Mouse (Mus musculus) limb, embryonic 13.5 days (tissue): Measurements from ENCODE around the gene Lyrm7. TPM values are rescaled to one million over a fixed set of nuclear protein-coding genes. Genes with fewer than 3 reads are reported as not detected.

Experiments used
- ATAC-seq: fragments of 200-750 bp; cut with Nextera tagmentation; 2 replicates; pipeline ENCODE4 v1.8.0; 2017; ENCODE audit warnings: low read depth, moderate number of reproducible peaks, moderate TSS enrichment; ENCODE audit not compliant: low FRiP score
- H3K27ac ChIP-seq: fragments of 300-500 bp; sonication (generic); 2 replicates; pipeline ENCODE4 v1.5.1; 2015; ENCODE audit warnings: inconsistent platforms, mild to moderate bottlenecking, moderate library complexity
- H3K27me3 ChIP-seq: fragments of 300-500 bp; sonication (generic); 2 replicates; pipeline ENCODE4 v1.6.1; 2015; ENCODE audit warnings: mild to moderate bottlenecking, inconsistent platforms
- H3K36me3 ChIP-seq: fragments of 300-500 bp; sonication (generic); 2 replicates; pipeline ENCODE4 v1.6.1; 2015; ENCODE audit warnings: inconsistent platforms, mild to moderate bottlenecking, moderate library complexity
- H3K4me1 ChIP-seq: fragments of 300-500 bp; sonication (generic); 2 replicates; pipeline ENCODE4 v1.6.1; 2015; ENCODE audit warnings: inconsistent platforms
- H3K4me2 ChIP-seq: fragments of 300-500 bp; sonication (generic); replicated peaks from 2 replicates; pipeline ENCODE4 v1.6.1; 2015; ENCODE audit warnings: inconsistent platforms, mild to moderate bottlenecking, moderate library complexity
- H3K4me3 ChIP-seq: fragments of 300-500 bp; sonication (generic); 2 replicates; pipeline ENCODE4 v1.5.1; 2015; ENCODE audit warnings: moderate library complexity, mild to moderate bottlenecking, inconsistent platforms
- H3K9ac ChIP-seq: fragments of 300-500 bp; sonication (generic); 2 replicates; pipeline ENCODE4 v1.6.1; 2015; ENCODE audit warnings: mild to moderate bottlenecking, inconsistent platforms
- H3K9me3 ChIP-seq: fragments of 300-500 bp; sonication (generic); 2 replicates; pipeline ENCODE4 v1.6.1; 2016; ENCODE audit warnings: inconsistent platforms
- WGBS: fragments of 180-500 bp; shearing (Covaris S2); methylation state at CpG from one replicate; pipeline ENCODE4 v1.1.7; 2015; 5-methylcytosine and 5-hydroxymethylcytosine counted together
- polyA plus RNA-seq: library from polyadenylated mRNA; unstranded; fragments of >200 nt; fragmentation: Nextera tagmentation; extraction: Ambion mirVana; gene quantifications from 2 replicates; pipeline ENCODE4 v1.2.1, GENCODE M21; 2015

Lyrm7 gene
- polyA plus RNA-seq, 1 experiment from 2014 or later, result 10.4 TPM

GRCm38 (mm10) chr11:54809582-54809981, 51.1 kb downstream of the Lyrm7 start:
- ATAC-seq, result no peak
- Histone ChIP-seq H3K4me2 (no peak overlapping the region), H3K27me3 (no peaks in the 10 kb centered on the region), H3K4me3 (no peak overlapping the region), H3K27ac (no peak overlapping the region), H3K9me3 (no peaks in the 10 kb centered on the region), H3K9ac (no peak overlapping the region), H3K36me3 (no peaks in the 10 kb centered on the region), H3K4me1 (no peaks in the 10 kb centered on the region)
- 86% methylated on average over 5 of the region's 5 CpGs for WGBS

GRCm38 (mm10) chr11:54808177-54808576, 52.5 kb downstream of the Lyrm7 start:
- H3K9ac ChIP-seq, result no peak overlapping the region
- no peak overlapping the region for H3K4me3 ChIP-seq
- no peaks in the 10 kb centered on the region for H3K27me3 ChIP-seq
- ATAC-seq, result no peak
- no peaks in the 10 kb centered on the region for H3K36me3 ChIP-seq
- no peak overlapping the region for H3K27ac ChIP-seq
- H3K4me2 ChIP-seq, result no peak overlapping the region
- H3K4me1 ChIP-seq, result no peaks in the 10 kb centered on the region
- WGBS, result 80% methylated on average over 4 of the region's 4 CpGs
- H3K9me3 ChIP-seq, result no peaks in the 10 kb centered on the region

GRCm38 (mm10) chr11:54807669-54808068, 53.0 kb downstream of the Lyrm7 start:
- Histone ChIP-seq H3K4me1 (no peaks in the 10 kb centered on the region), H3K4me2 (no peak overlapping the region), H3K27ac (no peak overlapping the region), H3K9me3 (no peaks in the 10 kb centered on the region), H3K9ac (no peak overlapping the region), H3K4me3 (no peak overlapping the region), H3K36me3 (no peaks in the 10 kb centered on the region), H3K27me3 (no peaks in the 10 kb centered on the region)
- WGBS, result 72% methylated on average over 9 of the region's 9 CpGs
- ATAC-seq, result no peak

- ATAC-seq, result no peak
- 91% methylated on average over 28 of the region's 28 CpGs for WGBS
- Histone ChIP-seq H3K36me3 (no peaks in the 10 kb centered on the region), H3K9me3 (no peaks in the 10 kb centered on the region), H3K4me2 (no peak overlapping the region), H3K27ac (no peak overlapping the region), H3K9ac (no peak overlapping the region), H3K4me1 (no peaks in the 10 kb centered on the region), H3K4me3 (no peak overlapping the region), H3K27me3 (no peaks in the 10 kb centered on the region)
Observed at GRCm38 (mm10) chr11:54806891-54807290, 53.8 kb downstream of the Lyrm7 start.

GRCm38 (mm10) chr11:54805196-54805595, 55.5 kb downstream of the Lyrm7 start:
- no peak overlapping the region for H3K9ac ChIP-seq
- H3K36me3 ChIP-seq, result no peaks in the 10 kb centered on the region
- no peak for ATAC-seq
- no peak overlapping the region for H3K4me3 ChIP-seq
- H3K4me1 ChIP-seq, result no peaks in the 10 kb centered on the region
- H3K27ac ChIP-seq, result no peak overlapping the region
- 84% methylated on average over 4 of the region's 4 CpGs for WGBS
- H3K4me2 ChIP-seq, result no peak overlapping the region
- H3K9me3 ChIP-seq, result no peaks in the 10 kb centered on the region
- H3K27me3 ChIP-seq, result no peaks in the 10 kb centered on the region

DNA sequence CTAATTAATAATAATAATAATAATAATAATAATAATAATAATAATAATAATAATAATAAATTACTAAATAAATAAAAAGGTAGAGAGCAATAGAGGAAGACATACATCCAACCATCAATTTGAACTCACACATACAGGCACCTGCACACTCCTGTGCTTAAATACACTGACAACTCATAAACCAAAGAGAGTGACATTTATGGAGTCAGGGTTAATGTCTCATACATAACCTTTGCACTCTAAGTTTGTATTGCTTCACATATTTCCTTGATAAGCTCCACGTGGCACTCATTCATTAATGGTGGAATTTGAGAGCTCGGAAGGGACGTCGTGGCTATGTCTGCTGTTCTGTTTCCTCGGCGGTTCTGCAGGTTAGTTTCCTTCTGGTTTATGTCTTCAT, 58.1 kb downstream of the Lyrm7 start:
- H3K9me3 ChIP-seq, result no peaks in the 10 kb centered on the region
- no peak overlapping the region for H3K9ac ChIP-seq
- H3K27me3 ChIP-seq, result no peaks in the 10 kb centered on the region
- no peaks in the 10 kb centered on the region for H3K4me1 ChIP-seq
- no peak overlapping the region for H3K27ac ChIP-seq
- no peaks in the 10 kb centered on the region for H3K36me3 ChIP-seq
- no peak overlapping the region for H3K4me2 ChIP-seq
- no peak for ATAC-seq
- 42% methylated on average over 6 of the region's 6 CpGs for WGBS
- no peak overlapping the region for H3K4me3 ChIP-seq

DNA sequence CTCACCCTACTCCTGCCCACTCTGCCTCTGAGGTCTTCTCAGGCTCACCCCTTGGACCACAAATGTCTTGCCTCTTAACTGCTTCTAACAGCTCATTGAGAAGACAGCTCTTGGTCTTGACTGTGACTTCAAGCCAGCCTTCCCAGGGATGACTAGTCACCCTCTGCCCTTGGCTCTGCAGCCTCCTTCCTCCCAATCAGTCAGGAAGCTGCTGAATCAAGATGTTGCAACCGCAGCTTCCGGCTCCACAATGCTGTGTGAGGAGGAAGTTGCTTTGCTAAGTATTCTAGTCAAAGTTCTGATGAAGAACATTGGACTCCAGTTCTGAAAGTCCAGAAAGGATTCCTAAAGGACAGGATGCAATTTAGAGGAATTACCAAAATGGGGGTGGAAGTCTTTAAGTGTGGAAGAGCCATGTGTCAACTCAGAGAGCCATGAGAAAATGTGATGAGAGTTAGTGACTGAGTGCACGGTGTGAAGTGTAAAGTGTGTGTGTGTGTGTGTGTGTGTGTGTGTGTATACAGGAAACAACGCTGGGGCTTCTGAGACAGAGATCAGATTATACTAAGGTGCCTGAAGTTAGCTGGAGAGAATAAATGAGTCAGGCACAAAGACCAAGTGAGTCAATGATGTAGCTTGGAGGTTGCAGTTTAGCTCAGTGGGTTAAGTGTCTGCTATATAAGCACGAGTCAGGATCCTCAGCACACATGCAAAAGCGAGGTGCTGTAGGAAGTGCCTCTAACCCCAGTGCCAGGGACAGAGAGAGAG, 58.7 kb downstream of the Lyrm7 start:
- ATAC-seq, result no peak
- no peaks in the 10 kb centered on the region for H3K36me3 ChIP-seq
- no peaks in the 10 kb centered on the region for H3K4me1 ChIP-seq
- H3K9ac ChIP-seq, result no peak overlapping the region
- no peaks in the 10 kb centered on the region for H3K27me3 ChIP-seq
- H3K27ac ChIP-seq, result no peak overlapping the region
- 70% methylated on average over 6 of the region's 6 CpGs for WGBS
- no peak overlapping the region for H3K4me2 ChIP-seq
- no peak overlapping the region for H3K4me3 ChIP-seq
- H3K9me3 ChIP-seq, result no peaks in the 10 kb centered on the region

GRCm38 (mm10) chr11:54796551-54796950, 64.2 kb downstream of the Lyrm7 start:
- H3K4me3 ChIP-seq, result no peak overlapping the region
- no peaks in the 10 kb centered on the region for H3K4me1 ChIP-seq
- no peak overlapping the region for H3K4me2 ChIP-seq
- H3K9me3 ChIP-seq, result no peaks in the 10 kb centered on the region
- H3K27ac ChIP-seq, result no peak overlapping the region
- no peaks in the 10 kb centered on the region for H3K36me3 ChIP-seq
- no peak for ATAC-seq
- WGBS, result 80% methylated on average over 11 of the region's 11 CpGs
- H3K9ac ChIP-seq, result no peak overlapping the region
- H3K27me3 ChIP-seq, result no peaks in the 10 kb centered on the region

GRCm38 (mm10) chr11:54794678-54795077, 66.0 kb downstream of the Lyrm7 start:
- no peak overlapping the region for H3K27ac ChIP-seq
- H3K9ac ChIP-seq, result no peak overlapping the region
- no peak for ATAC-seq
- 88% methylated on average over 3 of the region's 3 CpGs for WGBS
- no peak overlapping the region for H3K4me2 ChIP-seq
- H3K36me3 ChIP-seq, result no peaks in the 10 kb centered on the region
- H3K4me1 ChIP-seq, result no peaks in the 10 kb centered on the region
- no peak overlapping the region for H3K4me3 ChIP-seq
- H3K9me3 ChIP-seq, result no peaks in the 10 kb centered on the region
- no peaks in the 10 kb centered on the region for H3K27me3 ChIP-seq

- ATAC-seq, result no peak
- H3K9ac ChIP-seq, result no peak overlapping the region
- H3K9me3 ChIP-seq, result no peaks in the 10 kb centered on the region
- H3K4me2 ChIP-seq, result no peak overlapping the region
- no peaks in the 10 kb centered on the region for H3K27me3 ChIP-seq
- H3K36me3 ChIP-seq, result no peaks in the 10 kb centered on the region
- 73% methylated on average over 1 of the region's 1 CpGs for WGBS
- no peak overlapping the region for H3K4me3 ChIP-seq
- no peaks in the 10 kb centered on the region for H3K4me1 ChIP-seq
- no peak overlapping the region for H3K27ac ChIP-seq
Observed at GRCm38 (mm10) chr11:54793173-54793572, 67.5 kb downstream of the Lyrm7 start.

DNA sequence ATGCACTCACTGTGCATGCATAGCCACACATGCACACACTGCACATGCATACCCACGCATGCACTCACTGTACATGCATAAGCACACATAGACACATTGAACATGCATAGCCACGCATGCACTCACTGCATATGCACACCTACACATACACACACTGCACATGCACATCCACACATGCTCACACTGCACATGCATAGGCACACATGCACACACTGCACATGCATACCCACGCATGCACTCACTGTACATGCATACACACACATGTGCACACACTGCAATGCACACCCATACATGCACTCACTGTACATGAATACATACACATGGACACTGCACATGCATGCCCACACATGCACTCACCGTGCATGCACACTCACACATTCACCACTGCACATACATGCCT, 69.3 kb downstream of the Lyrm7 start:
- H3K27ac ChIP-seq, result no peak overlapping the region
- H3K36me3 ChIP-seq, result no peaks in the 10 kb centered on the region
- no peak overlapping the region for H3K4me2 ChIP-seq

GRCm38 (mm10) chr11:54787488-54788474, 72.9 kb downstream of the Lyrm7 start, which contains the start of gene Cdc42se2:
TSS of gene Cdc42se2 (minus strand) at chr11:54787675.
- H3K4me2 ChIP-seq, result peak within 1 kb of the TSS; percentile 70
- WGBS, result 3% methylated on average over 50 of the region's 56 CpGs
- H3K4me3 ChIP-seq, result peak within 1 kb of the TSS; percentile 92
- ATAC-seq, result peak; percentile 98
- H3K9me3 ChIP-seq, result no peaks in the 10 kb centered on the region
- H3K4me1 ChIP-seq, result peaks cover 20% of the 10 kb centered on the region
- H3K36me3 ChIP-seq, result no peaks in the 10 kb centered on the region
- peak within 1 kb of the TSS; percentile 94 for H3K9ac ChIP-seq
- peak within 1 kb of the TSS; percentile 99 for H3K27ac ChIP-seq
- H3K27me3 ChIP-seq, result no peaks in the 10 kb centered on the region

More for the DNA sequence above, 69.3 kb downstream of the Lyrm7 start:
- Histone ChIP-seq H3K4me3 (no peak overlapping the region), H3K9me3 (no peaks in the 10 kb centered on the region), H3K9ac (no peak overlapping the region), H3K27me3 (no peaks in the 10 kb centered on the region), H3K4me1 (peaks cover 2% of the 10 kb centered on the region)
- no peak for ATAC-seq
- WGBS, result 95% methylated on average over 4 of the region's 4 CpGs
